Mouse (Mus musculus): ENCODE results near the gene Pttg1ip.

The Pttg1ip gene

GRCm38 (mm10) chr10:77606855-77607254 lies 25.3 kb downstream of the Pttg1ip start:
- no peak for DNase-seq (ENCODE audit: low read depth, low spot score)

GRCm38 (mm10) chr10:77607441-77607840 lies 25.9 kb downstream of the Pttg1ip start:
- DNase-seq (ENCODE audit: low read depth, low spot score): no peak

DNA sequence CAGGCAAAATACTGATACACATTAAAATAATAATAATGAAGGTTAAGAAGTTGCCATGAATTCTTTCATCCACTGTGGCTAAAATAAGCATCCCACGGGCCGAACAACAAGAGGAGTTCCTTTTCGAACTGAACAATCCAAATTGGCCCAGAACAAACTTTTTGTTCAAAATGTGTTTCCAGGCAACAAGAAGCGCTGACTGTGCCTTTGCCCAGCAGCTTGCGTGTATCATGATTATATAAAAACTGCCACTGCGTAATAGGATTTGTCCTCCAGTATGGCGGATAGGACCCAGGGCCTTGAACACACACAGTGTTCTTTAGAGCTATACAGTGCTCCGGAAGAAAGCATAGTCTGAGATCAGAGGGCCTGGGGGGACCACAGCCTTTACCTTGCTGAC lies 27.1 kb downstream of the Pttg1ip start:
- no peak for DNase-seq (ENCODE audit: low read depth, low spot score)

DNA sequence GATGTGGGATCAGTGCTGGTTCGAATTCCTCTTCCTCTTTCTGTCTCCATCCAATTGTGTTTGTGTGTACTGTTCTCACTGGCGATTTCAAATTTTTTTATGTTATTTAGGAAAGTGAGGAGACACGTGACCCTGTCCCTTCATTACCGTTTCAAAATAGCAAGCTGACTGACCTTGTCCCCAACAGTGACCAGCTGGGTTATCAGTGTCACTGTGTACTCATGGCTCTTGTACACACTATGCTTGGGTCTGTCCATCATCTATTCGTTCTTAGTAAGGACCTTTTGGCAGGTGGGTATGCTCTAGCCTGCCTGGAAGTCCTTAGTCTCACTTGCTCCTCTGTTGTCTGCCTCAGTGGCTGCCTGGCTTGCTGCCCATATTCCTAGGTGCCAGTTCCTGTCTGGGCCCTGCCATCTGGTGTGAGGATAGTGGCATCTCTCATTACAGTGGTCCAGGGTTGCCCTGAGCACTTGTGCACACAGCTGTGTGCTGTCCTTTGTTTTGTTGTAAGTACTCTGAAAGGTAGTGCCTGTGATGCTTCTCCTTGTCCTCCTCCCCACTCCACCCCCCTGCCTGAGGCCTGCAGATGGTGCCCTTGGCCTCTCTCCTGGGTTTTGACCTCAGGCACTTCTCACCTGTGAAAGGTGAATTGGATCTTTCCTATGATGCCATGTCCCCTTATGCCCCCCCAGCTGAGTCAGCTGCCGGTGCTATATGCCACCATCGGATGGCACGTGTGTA lies 28.9 kb downstream of the Pttg1ip start:
- DNase-seq (ENCODE audit: low read depth, low spot score): no peak

DNA sequence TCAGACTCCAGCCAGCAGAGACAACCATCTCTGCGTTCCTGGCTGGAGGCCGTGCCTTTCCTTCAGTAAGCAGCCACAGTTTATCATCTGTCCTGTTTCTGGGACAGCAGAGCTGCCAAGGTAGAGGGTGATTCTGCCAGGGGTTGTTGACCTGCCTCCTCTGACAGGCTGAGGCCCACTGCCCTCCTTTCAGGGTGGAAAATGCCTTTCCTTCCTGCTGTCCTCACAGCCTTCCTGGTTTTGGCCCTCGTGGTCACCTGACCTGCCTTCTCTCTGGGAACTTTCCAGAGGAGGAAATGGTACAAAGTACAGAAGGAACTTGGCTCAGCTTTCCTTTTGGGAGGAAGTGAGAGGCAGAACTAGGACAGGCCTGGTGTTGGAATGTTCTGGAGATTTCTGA lies 31.9 kb downstream of the Pttg1ip start:
- DNase-seq (ENCODE audit: low read depth, low spot score): no peak

GRCm38 (mm10) chr10:77615647-77616046 lies 34.1 kb downstream of the Pttg1ip start:
- DNase-seq (ENCODE audit: low read depth, low spot score): no peak

- no peak for DNase-seq (ENCODE audit: low read depth, low spot score)
Observed at GRCm38 (mm10) chr10:77616166-77616565, 34.6 kb downstream of the Pttg1ip start.

DNA sequence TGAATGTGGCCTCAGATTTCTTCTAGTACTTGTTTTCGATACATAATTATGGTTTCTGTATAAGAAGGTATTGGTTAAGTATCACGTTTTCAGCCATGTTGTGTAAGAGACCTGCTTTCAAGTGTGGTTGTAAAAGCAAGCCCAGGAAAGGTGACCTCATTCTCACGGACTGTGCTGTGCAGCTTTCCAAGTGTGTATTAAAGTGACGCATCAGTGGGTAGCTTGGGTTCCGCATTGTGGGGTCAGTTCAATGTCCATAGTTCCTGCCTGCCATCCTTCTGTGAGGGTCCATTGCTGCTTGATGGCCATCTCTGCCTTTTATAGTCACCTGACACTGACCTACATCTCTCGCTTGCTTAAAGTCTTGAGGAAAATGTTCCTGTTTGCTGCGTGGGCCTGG lies 35.4 kb downstream of the Pttg1ip start:
- DNase-seq (ENCODE audit: low read depth, low spot score): no peak

DNA sequence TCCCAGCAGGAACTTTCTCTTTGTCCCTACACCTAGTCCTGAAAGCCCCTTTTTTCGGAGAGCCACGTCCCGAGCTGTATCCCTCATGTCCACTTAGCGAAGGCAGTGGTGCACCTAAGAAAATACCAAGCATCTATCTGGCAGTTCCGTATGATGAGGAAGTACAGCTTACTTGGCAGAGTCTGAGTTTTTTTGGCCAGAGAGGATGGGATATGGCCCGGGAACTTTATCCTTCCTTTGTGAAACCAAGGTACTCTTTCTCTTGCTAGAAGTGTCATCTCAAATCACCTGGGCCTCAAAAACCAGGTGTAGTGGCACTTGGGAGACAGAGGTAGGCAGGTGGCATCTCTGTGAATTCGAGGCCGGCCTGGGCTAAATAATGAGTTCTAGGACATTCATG lies 40.0 kb downstream of the Pttg1ip start:
- no peak for DNase-seq (ENCODE audit: low read depth, low spot score)

DNA sequence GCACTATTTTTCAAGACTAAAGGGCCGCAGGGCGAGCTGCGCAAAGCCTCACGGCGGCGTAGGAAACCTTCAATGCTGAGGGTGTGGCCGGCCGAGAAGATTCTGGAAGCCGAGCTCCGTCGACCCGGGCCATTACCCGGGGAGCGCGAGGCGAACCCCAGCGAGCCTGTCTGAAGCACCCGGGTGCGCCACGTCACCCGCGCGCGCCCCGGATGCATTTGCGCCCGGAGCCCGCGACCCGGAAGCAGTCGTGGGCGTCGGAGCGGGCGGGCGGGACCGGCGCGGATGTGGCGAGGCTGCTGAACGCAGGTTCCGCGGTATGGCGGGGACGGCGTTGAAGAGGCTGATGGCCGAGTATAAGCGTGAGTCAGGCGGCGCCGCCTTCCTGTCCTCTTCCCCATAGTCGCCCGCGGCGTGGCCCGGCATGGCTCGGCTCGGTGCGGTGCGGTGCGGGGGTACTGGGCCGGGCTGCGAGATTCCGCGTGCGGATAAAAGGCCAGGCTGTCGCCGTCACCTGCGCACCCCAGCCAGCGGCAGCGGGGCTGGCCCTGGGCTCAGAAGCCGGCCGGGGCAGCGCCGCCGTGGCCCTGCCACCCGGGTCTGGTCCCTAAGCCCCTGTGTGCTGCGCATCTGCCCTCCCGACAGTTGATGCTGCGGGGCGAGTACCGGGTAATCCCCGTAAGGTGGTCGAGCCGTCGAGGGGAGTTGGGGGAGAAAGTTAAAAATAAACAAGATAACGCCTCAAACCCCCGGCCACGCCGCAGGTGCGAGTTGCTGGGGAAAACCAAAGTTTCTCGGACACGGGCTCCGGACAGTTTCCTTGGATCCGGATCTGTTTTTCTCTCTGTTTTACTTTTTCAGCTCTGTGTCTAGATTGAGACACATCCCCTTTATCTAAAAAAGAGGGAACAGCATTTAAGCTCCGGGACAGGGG lies 40.8 kb downstream of the Pttg1ip start, which contains the start of gene Ube2g2:
Gene Ube2g2, plus strand, starts transcription at position 221 of the 934 bp plus-strand sequence.
- DNase-seq (ENCODE audit: low read depth, low spot score): peak; percentile 92

DNA sequence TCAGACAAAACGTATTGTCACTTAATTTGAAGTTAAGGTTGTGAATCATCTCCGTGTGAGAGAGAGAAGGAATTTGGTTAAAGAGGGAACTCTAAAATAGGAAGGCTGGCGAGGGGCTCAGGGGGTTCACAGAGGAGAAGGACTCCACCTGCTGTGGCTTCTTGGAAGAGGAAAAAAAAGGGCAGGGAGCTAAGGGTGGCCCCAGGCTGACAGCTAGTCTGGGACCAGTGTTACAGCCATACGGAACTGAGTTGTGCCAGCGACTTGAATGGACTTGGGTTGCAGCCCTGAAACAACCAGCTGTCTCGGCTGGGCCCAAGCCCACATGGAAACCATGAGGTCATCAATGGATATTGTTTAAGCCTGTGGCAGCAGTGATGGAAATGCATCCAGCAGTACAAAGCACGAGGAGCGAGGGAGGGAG lies 41.6 kb downstream of the Pttg1ip start:
- no peak for DNase-seq (ENCODE audit: low read depth, low spot score)

- no peak for DNase-seq (ENCODE audit: low read depth, low spot score)
Observed at GRCm38 (mm10) chr10:77623639-77624400, 42.3 kb downstream of the Pttg1ip start.

- DNase-seq (ENCODE audit: low read depth, low spot score): no peak
Observed at GRCm38 (mm10) chr10:77624570-77624995, 43.1 kb downstream of the Pttg1ip start.

GRCm38 (mm10) chr10:77626036-77626435 lies 44.5 kb downstream of the Pttg1ip start:
- DNase-seq (ENCODE audit: low read depth, low spot score): no peak

DNA sequence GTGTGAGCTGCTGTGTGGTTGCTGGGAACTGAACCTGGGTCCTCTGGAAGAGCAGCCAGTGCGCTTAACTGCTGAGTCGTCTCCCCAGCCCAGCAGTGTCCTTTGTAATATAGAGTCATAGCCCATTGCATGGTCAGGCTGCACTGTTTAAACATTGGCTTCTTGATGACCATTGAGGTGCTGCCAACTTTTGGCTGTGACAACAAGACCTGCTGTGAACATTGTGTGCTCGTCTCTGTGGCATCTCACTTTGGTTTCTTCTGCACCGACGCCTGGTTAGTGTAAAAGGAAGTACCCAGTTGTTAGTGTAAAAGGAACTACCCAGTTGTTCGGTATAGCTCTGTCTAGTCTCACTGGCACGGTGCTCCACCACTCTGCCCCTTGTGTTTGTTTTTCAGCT lies 45.1 kb downstream of the Pttg1ip start:
- no peak for DNase-seq (ENCODE audit: low read depth, low spot score)

DNA sequence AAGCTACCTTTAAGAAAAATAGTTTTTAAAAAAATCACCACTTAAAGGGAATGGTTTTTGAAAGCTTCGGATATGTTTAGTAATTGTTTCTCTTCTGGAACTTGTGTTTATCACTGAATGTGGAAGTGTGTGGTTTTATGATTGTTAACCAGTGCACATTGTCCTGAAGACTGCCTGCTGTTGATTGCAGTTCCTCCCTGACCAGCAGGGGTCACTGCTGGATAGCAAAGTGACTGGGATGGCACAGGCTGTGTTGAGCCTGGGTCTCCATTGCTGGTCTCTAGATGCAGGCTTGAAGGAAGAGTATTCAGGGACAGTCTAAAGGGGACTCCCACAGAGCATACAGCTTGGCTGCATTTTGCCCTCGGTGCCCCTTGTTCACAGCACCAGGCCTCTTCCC lies 46.0 kb downstream of the Pttg1ip start:
- peak; percentile 56 for DNase-seq (ENCODE audit: low read depth, low spot score)

GRCm38 (mm10) chr10:77629163-77629562 lies 47.6 kb downstream of the Pttg1ip start:
- DNase-seq (ENCODE audit: low read depth, low spot score): no peak

DNA sequence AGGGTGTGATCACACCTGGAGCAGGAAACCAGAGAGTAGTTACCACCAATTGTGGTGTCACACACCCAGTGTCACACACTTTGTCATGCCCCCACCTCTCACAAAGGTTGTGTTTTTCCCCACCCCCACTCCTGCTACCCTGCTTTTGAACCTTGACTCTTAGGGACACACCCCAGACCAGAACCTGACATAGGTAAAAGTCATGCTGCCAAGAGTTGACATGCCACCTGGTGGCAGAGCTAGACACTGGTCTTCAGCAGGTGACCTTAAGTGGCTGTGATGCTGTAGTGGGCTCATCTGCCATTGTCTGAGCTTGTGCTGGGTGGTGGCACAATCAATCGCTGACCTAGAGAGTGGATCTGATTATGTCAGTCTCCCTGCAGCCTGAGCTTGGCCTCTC lies 48.5 kb downstream of the Pttg1ip start:
- DNase-seq (ENCODE audit: low read depth, low spot score): no peak

DNA sequence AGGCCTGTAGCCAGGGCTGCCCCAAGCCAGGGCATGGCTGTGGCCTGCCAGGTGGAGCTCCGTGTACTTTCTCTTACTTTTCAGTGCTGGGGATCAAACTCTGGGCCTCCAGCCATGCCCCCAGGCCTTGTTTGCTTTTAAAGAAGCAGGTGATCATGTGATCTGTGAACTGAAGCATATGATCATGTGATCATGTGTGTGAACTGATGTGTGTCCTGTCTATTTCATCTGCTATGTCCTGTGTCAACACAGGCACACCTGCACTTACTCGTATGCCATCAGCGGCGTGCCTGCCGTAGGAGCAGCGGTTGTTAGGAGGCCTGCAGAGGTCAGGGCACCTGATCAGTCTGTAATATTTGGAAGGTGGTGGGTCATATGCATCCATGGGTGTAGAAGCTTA lies 52.5 kb downstream of the Pttg1ip start:
- DNase-seq (ENCODE audit: low read depth, low spot score): no peak

DNA sequence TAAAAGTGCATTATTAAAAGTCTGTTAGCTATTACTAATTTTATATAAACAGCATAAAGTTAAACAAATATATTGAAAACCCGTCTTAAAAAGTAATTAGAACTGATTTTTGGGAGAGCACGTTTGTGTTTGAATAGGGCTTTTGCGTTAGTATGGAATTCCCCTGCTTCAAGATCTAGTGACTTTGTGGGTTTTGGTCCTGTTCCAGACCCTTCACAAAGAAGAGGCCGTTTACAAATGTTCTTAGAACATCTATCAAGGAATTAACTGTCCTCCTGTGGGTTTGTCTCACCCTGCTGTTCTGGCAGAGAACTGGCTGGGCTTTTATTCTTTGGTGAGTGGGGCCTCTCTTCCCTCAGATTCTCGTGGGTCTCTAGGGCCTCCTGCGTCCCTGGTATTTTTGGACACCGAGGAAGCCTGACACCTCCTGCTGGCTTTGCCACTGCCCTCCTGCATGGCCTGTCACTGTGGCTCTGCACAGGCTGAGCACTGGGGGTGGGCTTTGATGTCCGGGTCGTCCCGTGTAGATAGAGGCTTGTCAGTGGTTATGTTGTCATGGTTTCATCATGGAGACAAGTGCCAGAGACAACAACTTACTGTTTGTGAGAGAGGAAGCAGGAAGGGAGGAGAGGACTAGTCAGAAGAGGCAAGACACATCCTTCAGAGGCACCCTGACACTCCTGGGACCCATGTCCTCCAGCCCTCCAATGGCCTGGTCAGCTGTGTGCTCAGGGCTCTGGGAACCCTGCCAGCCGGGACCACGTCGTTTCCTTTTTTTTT lies 53.1 kb downstream of the Pttg1ip start:
- DNase-seq (ENCODE audit: low read depth, low spot score): no peak

Measured in c-Kit-negative CD71-positive TER-119-positive erythroid progenitor cells, embryonic 14.5 days (primary cell).